Mouse (Mus musculus): ENCODE results near the gene Ccdc88c.

Gene Ccdc88c

DNA sequence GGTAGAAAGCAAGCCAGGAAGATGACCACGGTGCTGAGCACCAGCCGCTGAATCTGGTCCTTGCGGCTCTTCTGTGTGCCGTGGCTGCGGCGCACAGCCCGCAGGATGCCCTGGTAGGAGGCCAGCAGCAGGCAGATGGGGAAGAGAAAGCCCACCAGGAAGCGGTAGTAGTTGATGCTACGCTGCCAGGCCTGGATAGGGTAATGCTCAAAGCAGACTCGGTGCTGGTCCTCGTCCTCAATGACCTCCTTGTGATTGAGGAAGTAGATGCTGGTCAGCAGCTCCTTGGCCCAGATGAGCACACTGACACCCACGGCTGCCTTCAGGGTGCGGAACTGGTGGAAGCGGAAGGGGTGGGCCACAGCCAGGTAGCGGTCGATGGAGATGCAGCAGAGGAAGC, 150.3 kb downstream of the Ccdc88c start:
- no peak for DNase-seq (ENCODE audit: low read depth, low spot score)

DNA sequence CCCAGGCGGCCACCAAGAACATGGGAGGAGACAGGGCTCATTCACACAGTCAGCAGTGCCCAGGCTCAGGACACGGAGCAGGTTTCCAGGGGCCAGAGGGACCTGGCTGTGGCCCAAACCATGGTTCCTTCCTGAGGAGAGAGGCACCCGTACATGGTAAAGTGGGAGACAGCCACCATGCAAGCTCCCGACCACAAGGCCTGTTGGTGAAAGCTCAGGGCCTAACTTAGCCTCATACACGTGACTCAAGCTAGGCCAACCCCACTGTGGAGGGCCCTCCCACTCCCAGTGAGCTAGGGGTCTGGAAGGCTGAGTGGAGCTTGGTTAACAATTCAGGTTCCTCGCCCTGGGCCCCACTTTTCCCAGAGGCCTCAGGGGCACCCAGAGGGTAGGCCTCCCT, 150.9 kb downstream of the Ccdc88c start:
- no peak for DNase-seq (ENCODE audit: low read depth, low spot score)

DNA sequence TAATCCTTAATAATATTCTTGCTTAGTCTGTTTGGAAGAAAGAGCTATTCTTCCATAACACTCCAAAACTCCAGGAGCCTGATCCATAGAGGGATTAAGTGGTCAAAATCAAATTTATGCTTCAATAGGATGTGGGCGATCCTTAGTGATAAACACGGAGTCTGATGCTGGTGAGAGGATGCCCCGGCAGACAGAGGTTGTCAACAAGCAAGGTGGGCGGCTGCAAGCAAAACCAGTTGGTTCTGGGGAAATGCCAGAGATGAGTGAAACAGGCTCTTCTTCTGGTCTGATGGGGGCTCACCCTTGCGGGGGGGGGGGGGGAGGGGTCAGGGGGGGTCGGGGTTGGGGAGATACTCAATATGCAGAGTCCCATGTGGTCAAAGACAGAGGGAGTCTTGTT, 152.9 kb downstream of the Ccdc88c start:
- no peak for DNase-seq (ENCODE audit: low read depth, low spot score)

DNA sequence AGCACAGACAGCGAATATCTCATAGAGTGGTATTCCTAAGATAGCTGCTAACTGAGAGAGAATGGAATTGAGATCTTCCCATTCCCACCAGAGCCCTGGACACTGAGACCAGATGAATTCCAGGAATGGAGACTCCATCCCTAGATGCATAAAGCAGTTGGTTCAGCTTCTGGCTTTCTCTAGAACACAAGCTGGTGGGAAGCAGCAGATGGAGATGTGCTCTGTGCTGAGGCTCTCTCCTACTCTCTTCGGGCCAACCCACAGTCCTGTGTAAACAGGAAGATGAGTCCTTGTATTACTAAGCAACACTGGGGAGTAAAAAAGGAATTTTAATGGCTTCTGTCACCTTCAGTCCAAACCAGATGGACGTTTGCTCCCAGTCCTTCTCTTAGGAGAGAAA, 153.3 kb downstream of the Ccdc88c start:
- DNase-seq (ENCODE audit: low read depth, low spot score), result no peak

DNA sequence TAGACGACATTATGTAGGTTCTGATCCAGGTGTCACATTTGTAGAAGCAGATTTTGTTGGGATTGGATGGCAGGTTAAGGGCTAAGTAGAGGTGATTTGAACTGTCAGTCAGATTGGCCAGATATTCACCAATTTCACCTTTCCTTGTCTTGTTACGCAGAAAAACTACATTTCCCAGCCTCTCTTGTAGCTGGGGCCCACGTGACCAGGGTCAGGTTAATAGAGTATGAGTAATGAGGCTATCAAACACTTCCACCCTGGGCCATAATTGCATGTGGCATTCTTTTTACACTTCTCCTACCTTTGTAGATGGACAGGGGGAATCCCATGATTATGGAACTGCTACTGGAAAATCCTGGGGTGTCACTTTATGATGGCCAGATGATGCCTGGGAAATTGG, 155.2 kb downstream of the Ccdc88c start:
- no peak for DNase-seq (ENCODE audit: low read depth, low spot score)

DNA sequence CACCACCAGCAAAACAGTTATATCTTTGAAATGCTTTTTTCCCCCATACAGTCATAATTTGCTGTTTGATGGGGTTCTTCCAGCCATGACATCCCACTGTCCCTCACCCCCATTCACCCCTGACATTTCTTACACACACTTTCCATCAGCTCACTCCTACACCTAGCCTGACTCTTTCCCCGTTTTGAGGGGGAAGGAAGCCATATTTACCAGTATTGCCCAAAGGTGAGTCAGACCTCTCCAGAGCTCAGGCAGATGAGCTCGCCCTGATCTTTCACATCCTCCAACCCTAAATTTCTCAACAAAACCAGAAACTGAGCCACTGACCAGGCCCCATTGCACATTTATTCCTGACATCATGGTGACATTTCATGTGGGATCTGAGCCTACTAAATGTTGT, 157.0 kb downstream of the Ccdc88c start:
- DNase-seq (ENCODE audit: low read depth, low spot score), result no peak

DNA sequence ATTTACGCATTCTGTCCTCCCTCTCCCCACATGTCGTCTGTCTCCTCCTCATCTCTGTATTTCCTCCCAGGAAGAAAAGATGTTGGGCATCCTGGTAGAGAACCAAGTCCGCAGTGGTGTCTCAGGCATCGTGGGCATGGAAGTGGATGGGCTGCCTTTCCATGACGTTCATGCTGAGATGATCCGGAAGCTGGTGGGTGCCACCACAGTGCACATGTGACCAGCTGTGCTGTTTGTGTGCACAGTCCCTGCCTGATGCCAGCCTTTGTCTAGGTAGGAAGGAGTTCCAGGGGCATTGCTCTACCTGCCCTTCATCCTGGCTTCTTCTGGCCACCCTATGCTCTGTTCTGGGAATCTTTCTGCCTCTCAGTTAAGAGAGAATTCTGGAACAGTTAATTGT, 157.6 kb downstream of the Ccdc88c start:
- no peak for DNase-seq (ENCODE audit: low read depth, low spot score)

DNA sequence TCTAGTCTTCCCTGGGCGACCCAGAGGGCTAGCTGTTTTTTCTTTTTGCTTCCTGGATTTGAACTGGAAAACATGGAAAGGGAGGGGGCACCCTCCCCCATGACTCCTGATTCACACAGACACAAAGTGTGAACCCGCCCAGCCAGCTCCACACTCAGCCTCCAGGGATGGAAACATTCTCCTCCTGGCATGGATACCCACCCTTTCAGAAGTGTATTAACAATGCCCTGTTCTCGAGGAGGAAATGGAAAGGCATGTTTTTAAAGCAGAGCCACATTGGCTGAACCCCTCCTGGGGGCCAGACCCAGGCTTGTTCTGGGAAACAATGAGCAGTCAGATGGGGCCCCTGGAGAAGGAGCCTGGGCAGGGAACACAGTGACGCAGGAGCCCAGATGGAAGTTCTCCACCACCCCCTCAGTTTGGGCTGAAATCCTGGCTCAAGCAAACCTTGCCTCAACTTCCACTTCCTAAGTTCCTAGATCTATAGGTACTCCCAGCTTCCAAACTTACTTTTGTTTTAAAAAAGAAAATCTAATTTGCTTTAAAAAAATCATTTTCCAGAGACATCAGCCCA, 160.7 kb downstream of the Ccdc88c start:
- DNase-seq (ENCODE audit: low read depth, low spot score), result no peak

DNA sequence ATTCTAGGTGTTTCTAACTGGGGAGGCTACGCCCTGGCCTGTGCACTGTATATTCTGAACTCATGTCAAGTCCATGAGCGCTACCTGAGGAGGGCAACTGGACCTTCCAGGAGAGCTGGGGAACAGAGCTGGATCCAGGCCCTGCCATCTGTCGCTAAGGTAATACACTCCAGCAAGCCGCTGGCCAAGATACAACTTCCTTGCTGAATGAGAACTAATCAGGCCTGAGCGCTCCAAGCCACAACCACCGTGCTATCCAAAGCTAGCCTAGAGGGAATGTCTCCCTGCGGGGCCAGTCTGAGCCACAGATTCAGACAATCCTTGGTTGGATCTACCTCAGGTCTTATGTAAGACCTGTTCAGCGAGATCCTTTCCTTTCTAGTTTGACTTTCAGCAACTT, 161.8 kb downstream of the Ccdc88c start:
- DNase-seq (ENCODE audit: low read depth, low spot score), result peak; percentile 50

DNA sequence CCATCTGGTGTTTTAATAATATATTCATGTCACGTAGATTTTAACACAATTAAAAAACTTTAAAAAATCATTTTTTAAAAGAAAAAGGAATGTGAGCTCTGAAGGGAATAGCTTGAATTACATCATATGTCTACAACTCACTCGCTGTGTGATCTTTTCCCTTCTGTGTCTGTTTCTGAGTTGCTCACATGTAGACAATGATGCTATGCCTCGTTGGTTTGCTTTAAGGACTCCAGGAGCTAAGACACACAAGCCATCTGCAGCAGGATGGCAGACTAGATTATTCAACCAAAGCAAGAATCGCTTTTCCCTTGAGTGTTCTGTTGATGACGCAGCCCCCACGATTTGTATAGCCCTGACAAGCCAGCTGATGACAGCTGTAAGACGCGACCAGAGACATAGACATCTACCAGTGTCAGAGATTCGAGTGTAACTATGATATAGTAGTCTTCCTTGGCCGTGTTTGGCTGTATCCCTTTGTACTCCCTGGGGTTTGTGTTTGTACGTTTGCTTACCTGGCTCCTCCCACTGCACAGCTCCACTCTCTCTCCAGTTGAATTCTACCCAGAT, 163.3 kb downstream of the Ccdc88c start:
- no peak for DNase-seq (ENCODE audit: low read depth, low spot score)

DNA sequence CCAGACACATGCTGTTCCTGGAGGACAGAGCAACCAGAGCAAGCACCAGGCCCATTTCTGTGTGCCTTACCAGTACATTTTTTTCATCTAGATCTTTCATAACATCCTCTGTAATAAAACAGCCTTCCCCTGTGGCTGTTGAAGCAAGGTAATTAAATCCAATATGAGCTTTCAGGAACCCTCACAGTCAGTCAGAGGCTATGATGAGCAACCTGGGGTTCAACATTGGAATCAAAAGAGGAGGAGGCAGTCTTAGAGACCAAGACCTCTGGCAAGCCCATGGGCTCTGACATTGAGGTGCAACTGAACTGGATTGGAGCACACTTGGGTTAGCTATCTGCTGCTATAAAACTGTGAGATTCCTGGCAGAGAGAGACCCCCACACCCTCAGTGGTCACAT, 163.8 kb downstream of the Ccdc88c start:
- no peak for DNase-seq (ENCODE audit: low read depth, low spot score)

DNA sequence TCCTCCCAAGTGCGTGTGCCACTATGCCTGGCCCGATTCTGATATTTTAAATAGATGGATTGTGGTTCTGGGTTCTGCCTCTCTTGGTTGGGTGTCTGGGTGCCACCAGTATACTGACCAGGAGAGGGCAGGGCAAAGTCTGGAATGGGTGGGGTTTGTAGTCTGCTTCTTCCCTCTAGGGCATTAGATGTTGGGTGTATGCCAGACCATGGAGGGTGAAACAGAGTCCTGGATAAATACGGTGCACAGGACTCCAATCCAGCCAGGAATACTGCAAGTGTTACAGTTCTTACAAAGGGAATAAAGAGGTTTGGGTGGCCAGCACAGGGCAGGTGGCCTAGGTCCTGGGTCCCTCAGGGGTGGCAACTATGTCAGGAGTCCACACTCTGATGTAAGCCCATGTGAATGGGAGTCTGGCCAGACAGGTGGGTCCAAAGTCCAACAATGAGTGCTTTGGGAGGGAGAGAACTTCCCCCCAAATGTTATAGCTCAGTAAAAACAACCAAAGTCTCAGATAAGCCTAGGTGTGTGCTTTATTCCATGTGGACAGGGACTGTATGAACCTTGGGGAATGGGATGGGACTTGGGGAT, 165.9 kb downstream of the Ccdc88c start:
- no peak for DNase-seq (ENCODE audit: low read depth, low spot score)

DNA sequence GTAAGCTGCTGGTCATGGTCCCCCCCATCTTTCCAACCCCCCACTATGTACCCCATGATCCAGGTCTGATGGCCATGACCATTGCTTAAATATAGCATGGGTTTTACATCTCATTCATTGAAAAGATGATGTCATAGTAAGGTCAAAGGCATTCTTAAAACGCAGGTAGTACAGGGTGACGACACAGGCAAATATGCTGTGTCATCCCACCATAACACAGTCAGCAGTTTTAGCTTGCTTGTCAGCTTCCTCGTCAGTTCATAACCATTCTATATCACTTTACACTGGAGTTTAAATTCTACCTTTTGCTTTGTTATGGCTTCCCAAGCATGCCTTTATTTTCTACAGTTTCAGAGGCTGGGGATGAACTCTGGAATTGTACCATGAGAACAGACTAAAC, 166.6 kb downstream of the Ccdc88c start:
- no peak for DNase-seq (ENCODE audit: low read depth, low spot score)
